Comparison of ENCODE assay signal across 22 mouse cellular contexts in genomic region chr13:56471211-56471610, GRCm38 (mm10). TPM values are rescaled to one million over a fixed set of nuclear protein-coding genes. Genes with fewer than 3 reads are reported as not detected.
A peak's percentile ranks its signal among the peaks of the same experiment; 100 is the strongest.
DNase-seq lines count a peak whose midpoint lies in the region; ATAC-seq lines count a peak whose summit lies in the region.
"Had no signal": no experiment of that assay in that cellular context is flagged by ENCODE, and none has a peak within 500 bp of the region (broad histone marks: within the 10 kb centered on the region; RNA-seq: fewer than 3 reads in every experiment).

No protein-coding gene starts in this region.

- no peak overlapping the region for H3K4me3 ChIP-seq in forebrain, embryonic 11.5 days (ENCODE audit: low read depth, low read length)
- no peak overlapping the region for H3K4me3 ChIP-seq in forebrain, embryonic 13.5 days
- H3K4me3 ChIP-seq in kidney, embryonic 14.5 days (ENCODE audit: low read length): no peak overlapping the region
- H3K4me3 ChIP-seq: embryonic facial prominence, embryonic 10.5 days; forebrain, embryonic 15.5 days; heart, embryonic 13.5 days had no signal

- no peak overlapping the region for H3K9ac ChIP-seq in forebrain, embryonic 11.5 days (ENCODE audit: low read length)
- no peak overlapping the region for H3K9ac ChIP-seq in forebrain, embryonic 13.5 days
- H3K9ac ChIP-seq in kidney, embryonic 14.5 days (ENCODE audit: low read depth, low read length): no peak overlapping the region
- H3K9ac ChIP-seq: forebrain, embryonic 15.5 days; heart, embryonic 13.5 days had no signal

- WGBS in forebrain, embryonic 11.5 days: 89% methylated on average over 6 of the region's 6 CpGs
- 86% methylated on average over 6 of the region's 6 CpGs for WGBS in forebrain, embryonic 13.5 days
- 80% methylated on average over 6 of the region's 6 CpGs for WGBS in kidney, embryonic 14.5 days

- H3K27ac ChIP-seq in forebrain, embryonic 11.5 days (ENCODE audit: low read depth, low read length): no peak overlapping the region
- no peak overlapping the region for H3K27ac ChIP-seq in forebrain, embryonic 13.5 days
- peak overlapping the region; percentile 30; the same call in 1 of the 2 replicates for H3K27ac ChIP-seq in kidney, embryonic 14.5 days (ENCODE audit: low read depth, low read length)
- H3K27ac ChIP-seq: embryonic facial prominence, embryonic 10.5 days; forebrain, embryonic 15.5 days; heart, embryonic 13.5 days; hindbrain, postnatal 0 days had no signal

- no peaks in the 10 kb centered on the region for H3K4me1 ChIP-seq in forebrain, embryonic 11.5 days (replicated peaks; ENCODE audit: control insufficient read depth, insufficient read depth, low read length)
- H3K4me1 ChIP-seq in forebrain, embryonic 13.5 days: no peaks in the 10 kb centered on the region
- peaks cover 12% of the 10 kb centered on the region; the same call in 1 of the 2 replicates for H3K4me1 ChIP-seq in kidney, embryonic 14.5 days (ENCODE audit: control insufficient read depth, insufficient read depth, low read length)
- H3K4me1 ChIP-seq: embryonic facial prominence, embryonic 10.5 days; heart, embryonic 13.5 days had no signal

- peak; percentile 36 for DNase-seq in forebrain, embryonic 11.5 days (ENCODE audit: low spot score)
- DNase-seq in kidney, postnatal 14 days: no peak
- DNase-seq in kidney, postnatal 10 days: peak; percentile 24
- DNase-seq in kidney, postnatal 36 days: no peak
- DNase-seq in right cerebral cortex, postnatal 36 days (ENCODE audit: low spot score in 2 of 2): no peak
- DNase-seq: adrenal gland, adult 2 months; cerebellum, adult 2 months; cerebellum, postnatal 10 days; gastrocnemius, postnatal 36 days; heart, adult 18-20 months; heart, postnatal 36 days had no signal

- no peak for ATAC-seq in forebrain, embryonic 11.5 days (replicated peaks; ENCODE audit: low FRiP score)
- ATAC-seq in forebrain, embryonic 13.5 days: no peak
- no peak for ATAC-seq in kidney, embryonic 14.5 days (ENCODE audit: low FRiP score, low TSS enrichment)
- ATAC-seq: activated CD4-positive, CD25-positive, alpha-beta regulatory T cell, adult 4 months; forebrain, embryonic 15.5 days; hindbrain, postnatal 0 days; Patski had no signal

- no peak overlapping the region for H3K4me2 ChIP-seq in forebrain, embryonic 11.5 days (ENCODE audit: low read depth, low read length, severe bottlenecking)
- no peak overlapping the region for H3K4me2 ChIP-seq in forebrain, embryonic 13.5 days
- H3K4me2 ChIP-seq in kidney, embryonic 14.5 days (replicated peaks; ENCODE audit: low read depth, low read length): no peak overlapping the region
- H3K4me2 ChIP-seq: forebrain, embryonic 15.5 days; heart, embryonic 13.5 days had no signal

- H3K27me3 ChIP-seq in forebrain, embryonic 11.5 days (ENCODE audit: control insufficient read depth, insufficient read depth, low read length): no peaks in the 10 kb centered on the region
- 0 out of 2 replicates have a peak, but pooled peaks cover 3% of the 10 kb centered on the region for H3K27me3 ChIP-seq in forebrain, embryonic 13.5 days
- H3K27me3 ChIP-seq in kidney, embryonic 14.5 days (ENCODE audit: control insufficient read depth, insufficient read depth, low read length): no peaks in the 10 kb centered on the region
- H3K27me3 ChIP-seq: Patski had no signal

- H3K36me3 ChIP-seq in forebrain, embryonic 11.5 days (ENCODE audit: control insufficient read depth, insufficient read depth, low read length): no peaks in the 10 kb centered on the region
- H3K36me3 ChIP-seq in forebrain, embryonic 13.5 days (ENCODE audit: poor library complexity, severe bottlenecking): no peaks in the 10 kb centered on the region
- H3K36me3 ChIP-seq in kidney, embryonic 14.5 days (ENCODE audit: control insufficient read depth, insufficient read depth, low read length): no peaks in the 10 kb centered on the region
- H3K36me3 ChIP-seq: embryonic facial prominence, embryonic 10.5 days; forebrain, embryonic 15.5 days; heart, embryonic 13.5 days had no signal

- no peaks in the 10 kb centered on the region for H3K9me3 ChIP-seq in forebrain, embryonic 11.5 days (ENCODE audit: control insufficient read depth, low read length)
- H3K9me3 ChIP-seq in forebrain, embryonic 13.5 days (replicated peaks): no peaks in the 10 kb centered on the region
- H3K9me3 ChIP-seq in kidney, embryonic 14.5 days (ENCODE audit: control insufficient read depth, low read length): no peaks in the 10 kb centered on the region
- H3K9me3 ChIP-seq: embryonic facial prominence, embryonic 10.5 days; forebrain, embryonic 15.5 days; heart, embryonic 13.5 days had no signal

RNA-seq across cellular contexts. Expression of gene Il9, which starts 10.8 kb away (rescaled TPM):
- not detected in 2 replicates for polyA plus RNA-seq in forebrain, embryonic 11.5 days (2014; fragmentation: Nextera tagmentation; extraction: Ambion mirVana)
- not detected in 2 replicates for polyA plus RNA-seq in forebrain, embryonic 13.5 days (2015; fragmentation: Nextera tagmentation; extraction: Ambion mirVana)
- not detected in 2 replicates for polyA plus RNA-seq in kidney, embryonic 14.5 days (2014; fragmentation: Nextera tagmentation; extraction: Ambion mirVana)
- polyA plus RNA-seq: activated CD4-positive, CD25-positive, alpha-beta regulatory T cell, adult 4 months; adrenal gland, adult 2 months; cerebellum, adult 2 months; embryonic facial prominence, embryonic 10.5 days; embryonic facial prominence, embryonic 14.5 days; forebrain, embryonic 15.5 days; heart, embryonic 13.5 days; heart, postnatal 0 days; hindbrain, embryonic 11.5 days; hindbrain, postnatal 0 days; Patski had no signal

RNA-seq across cellular contexts. Expression of gene Slc25a48, which starts 33.1 kb away (rescaled TPM):
- polyA plus RNA-seq in forebrain, embryonic 11.5 days (2014; fragmentation: Nextera tagmentation; extraction: Ambion mirVana): not detected in 2 replicates
- polyA plus RNA-seq in forebrain, embryonic 13.5 days (2015; fragmentation: Nextera tagmentation; extraction: Ambion mirVana): not detected in 2 replicates
- 0.69 and 0.94 TPM in 2 replicates for polyA plus RNA-seq in kidney, embryonic 14.5 days (2014; fragmentation: Nextera tagmentation; extraction: Ambion mirVana)
- polyA plus RNA-seq: activated CD4-positive, CD25-positive, alpha-beta regulatory T cell, adult 4 months; embryonic facial prominence, embryonic 10.5 days; forebrain, embryonic 15.5 days; heart, postnatal 0 days; hindbrain, postnatal 0 days had no signal

RNA-seq across cellular contexts. Expression of gene Gm3045, which starts 44.8 kb away (rescaled TPM):
- not detected in 2 replicates for polyA plus RNA-seq in forebrain, embryonic 11.5 days (2014; fragmentation: Nextera tagmentation; extraction: Ambion mirVana)
- not detected in 2 replicates for polyA plus RNA-seq in forebrain, embryonic 13.5 days (2015; fragmentation: Nextera tagmentation; extraction: Ambion mirVana)
- not detected in 2 replicates for polyA plus RNA-seq in kidney, embryonic 14.5 days (2014; fragmentation: Nextera tagmentation; extraction: Ambion mirVana)
- polyA plus RNA-seq: activated CD4-positive, CD25-positive, alpha-beta regulatory T cell, adult 4 months; adrenal gland, adult 2 months; cerebellum, adult 2 months; embryonic facial prominence, embryonic 10.5 days; embryonic facial prominence, embryonic 14.5 days; forebrain, embryonic 15.5 days; heart, embryonic 13.5 days; heart, postnatal 0 days; hindbrain, embryonic 11.5 days; hindbrain, postnatal 0 days; Patski had no signal

RNA-seq across cellular contexts. Expression of gene Fbxl21, which starts 51.1 kb away (rescaled TPM):
- polyA plus RNA-seq in forebrain, embryonic 11.5 days (2014; fragmentation: Nextera tagmentation; extraction: Ambion mirVana): 1.7 and 2.2 TPM in 2 replicates
- polyA plus RNA-seq in forebrain, embryonic 13.5 days (2015; fragmentation: Nextera tagmentation; extraction: Ambion mirVana): 1.8 and 1.9 TPM in 2 replicates
- polyA plus RNA-seq in kidney, embryonic 14.5 days (2014; fragmentation: Nextera tagmentation; extraction: Ambion mirVana): 2.9 and 3.6 TPM in 2 replicates

Comparison
In these comparisons a context has a peak if more than half of its experiments do, and no peak if none do; other contexts are left out.
1. DNase-seq: peak in forebrain, embryonic 11.5 days (single experiment) and kidney, postnatal 10 days (single experiment); none in kidney, postnatal 14 days (single experiment), kidney, postnatal 36 days (0 of 2) and right cerebral cortex, postnatal 36 days (0 of 2).